ENCODE assay signal across 8 mouse cellular contexts in the genomic region with DNA sequence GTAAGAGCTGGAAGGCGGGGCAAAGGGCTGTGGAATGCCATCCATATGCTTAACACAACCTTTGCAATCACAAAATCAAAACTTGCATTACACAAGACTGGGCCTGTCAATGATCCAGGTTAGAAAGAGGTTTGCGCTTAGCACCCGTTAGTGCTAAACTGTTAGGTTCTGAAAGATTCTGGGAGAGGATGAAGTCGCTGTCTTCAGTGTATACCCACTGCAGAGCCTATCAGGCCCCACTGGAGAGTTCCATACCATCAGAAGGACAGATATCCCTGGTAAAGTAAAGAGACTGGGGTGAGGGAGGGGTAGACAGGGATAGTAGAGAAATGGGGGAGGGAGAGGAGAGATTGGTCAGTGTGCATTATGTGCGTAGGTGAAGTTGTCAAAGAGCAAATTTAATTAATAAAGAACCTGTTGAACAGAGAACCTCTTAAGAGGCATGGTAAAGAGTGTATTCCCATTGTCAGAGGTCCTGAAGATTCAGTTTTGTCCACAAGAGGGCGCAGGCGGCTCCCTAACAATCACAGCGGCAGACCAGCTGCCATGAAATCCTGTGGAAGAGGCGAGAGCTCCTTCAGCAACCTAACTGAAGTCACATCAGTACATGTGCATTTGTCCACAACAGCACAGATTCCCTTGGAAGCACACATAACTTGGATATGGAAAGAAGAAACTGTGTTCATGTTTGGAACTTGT. TPM values are rescaled to one million over a fixed set of nuclear protein-coding genes. Genes with fewer than 3 reads are reported as not detected.
DNase-seq lines count a peak whose midpoint lies in the region; ATAC-seq and TF ChIP-seq lines count a peak whose summit lies in the region.

No protein-coding gene starts in this region.

- no peaks in the 10 kb centered on the region for H3K79me2 ChIP-seq in heart, adult 2 months (replicated peaks; ENCODE audit: control insufficient read depth, insufficient read depth, low read length)

- no peaks in the 10 kb centered on the region for H3K4me1 ChIP-seq in embryonic facial prominence, embryonic 14.5 days (ENCODE audit: control insufficient read depth, insufficient read depth, low read length)
- peaks cover 3% of the 10 kb centered on the region; the same call in 1 of the 2 replicates for H3K4me1 ChIP-seq in heart, adult 2 months (ENCODE audit: control insufficient read depth, insufficient read depth, low read length)
- H3K4me1 ChIP-seq in limb, embryonic 11.5 days (ENCODE audit: control insufficient read depth, insufficient read depth, low read length), result no peaks in the 10 kb centered on the region

- no peak overlapping the region for H3K9ac ChIP-seq in embryonic facial prominence, embryonic 14.5 days (ENCODE audit: low read depth, low read length)
- no peak overlapping the region for H3K9ac ChIP-seq in heart, adult 2 months (ENCODE audit: low read depth, low read length)
- H3K9ac ChIP-seq in limb, embryonic 11.5 days (ENCODE audit: low read length), result no peak overlapping the region

- H3K4me3 ChIP-seq in embryonic facial prominence, embryonic 14.5 days (ENCODE audit: low read depth, low read length), result no peak overlapping the region
- no peak overlapping the region for H3K4me3 ChIP-seq in heart, adult 2 months
- no peak overlapping the region for H3K4me3 ChIP-seq in limb, embryonic 11.5 days (ENCODE audit: low read depth, low read length)

- no peaks in the 10 kb centered on the region for H3K36me3 ChIP-seq in embryonic facial prominence, embryonic 14.5 days (ENCODE audit: control insufficient read depth, insufficient read depth, low read length)
- no peaks in the 10 kb centered on the region for H3K36me3 ChIP-seq in heart, adult 2 months (ENCODE audit: control insufficient read depth, insufficient read depth, low read length)
- no peaks in the 10 kb centered on the region for H3K36me3 ChIP-seq in limb, embryonic 11.5 days (ENCODE audit: control insufficient read depth, insufficient read depth, low read length)

- no peak overlapping the region for H3K4me2 ChIP-seq in embryonic facial prominence, embryonic 14.5 days (ENCODE audit: low read depth, low read length)
- H3K4me2 ChIP-seq in limb, embryonic 11.5 days (ENCODE audit: low read depth, severe bottlenecking), result no peak overlapping the region

- WGBS in embryonic facial prominence, embryonic 14.5 days, result 28% methylated on average over 9 of the region's 9 CpGs
- WGBS in heart, adult 2 months, result 27% methylated on average over 9 of the region's 9 CpGs
- WGBS in limb, embryonic 11.5 days, result 33% methylated on average over 9 of the region's 9 CpGs

- ATAC-seq in embryonic facial prominence, embryonic 14.5 days (ENCODE audit: low read depth), result peak; percentile 80
- peak; percentile 39; the same call in 1 of the 2 replicates for ATAC-seq in limb, embryonic 11.5 days (ENCODE audit: insufficient number of reproducible peaks, low FRiP score, low TSS enrichment, low read depth)
- peak; percentile 77 for ATAC-seq in monocyte, adult 5-6 weeks (replicated peaks; ENCODE audit: insufficient number of reproducible peaks, low FRiP score, low TSS enrichment, poor library complexity, severe bottlenecking)

- no peaks in the 10 kb centered on the region for H3K9me3 ChIP-seq in embryonic facial prominence, embryonic 14.5 days (ENCODE audit: control insufficient read depth, low read length)
- no peaks in the 10 kb centered on the region for H3K9me3 ChIP-seq in limb, embryonic 11.5 days (ENCODE audit: control insufficient read depth, low read length)

- no peak for TF ChIP-seq POLR2A in heart, adult 2 months (IDR thresholded peaks at IDR 0.05; ENCODE audit: insufficient read depth, low read depth, low read length)

- peak; percentile 80 for DNase-seq in B cell, adult 2 months
- DNase-seq in adrenal gland, postnatal 4 days (ENCODE audit: low spot score in 2 of 2), result peak; percentile 42 to 64
- peak; percentile 89 for DNase-seq in embryonic facial prominence, embryonic 14.5 days (ENCODE audit: low spot score)
- peak; percentile 74 to 83 for DNase-seq in heart, adult 2 months
- DNase-seq in kidney, adult 8-10 months, result peak; percentile 65 to 88
- peak; percentile 91 for DNase-seq in limb, embryonic 11.5 days (ENCODE audit: low spot score)
- peak; percentile 35 to 66 for DNase-seq in spleen, postnatal 14 days (ENCODE audit: low spot score in 2 of 2)

- no peaks in the 10 kb centered on the region for H3K27me3 ChIP-seq in embryonic facial prominence, embryonic 14.5 days (replicated peaks; ENCODE audit: control insufficient read depth, insufficient read depth, low read length)
- H3K27me3 ChIP-seq in heart, adult 2 months (ENCODE audit: control insufficient read depth, insufficient read depth, low read length), result no peaks in the 10 kb centered on the region
- no peaks in the 10 kb centered on the region for H3K27me3 ChIP-seq in limb, embryonic 11.5 days (ENCODE audit: control insufficient read depth, insufficient read depth, low read length)

- TF ChIP-seq EP300 in heart, adult 2 months (IDR thresholded peaks at IDR 0.05; ENCODE audit: insufficient read depth, low read depth, low read length), result peak; percentile 74; the same call in 1 of the 2 replicates

- no peak overlapping the region for H3K27ac ChIP-seq in embryonic facial prominence, embryonic 14.5 days (replicated peaks; ENCODE audit: low read depth, low read length)
- H3K27ac ChIP-seq in heart, adult 2 months, result no peak overlapping the region
- no peak overlapping the region for H3K27ac ChIP-seq in limb, embryonic 11.5 days (replicated peaks; ENCODE audit: low read depth, low read length)

- TF ChIP-seq CTCF in heart, adult 2 months (IDR thresholded peaks at IDR 0.05), result peak; percentile 97

- intact Hi-C loops in heart, adult 2 months (cut with DNase I), result loop anchor here (1.0 to 5.0 kb wide), 4 partner anchors 60 to 244 kb away; no protein-coding TSS in a partner anchor

RNA-seq across cellular contexts. Expression of gene Smarca5, which starts 13.9 kb away (rescaled TPM):
- total RNA-seq in adrenal gland, postnatal 4 days (2021), result 10 to 100 TPM; 84.1 to 86.4 TPM
- polyA plus RNA-seq in embryonic facial prominence, embryonic 14.5 days (2014; fragmentation: Nextera tagmentation; extraction: Ambion mirVana), result 77.3 and 81.6 TPM in 2 replicates
- total RNA-seq in heart, adult 2 months (2021), result 10 to 100 TPM; 37.9 to 43.5 TPM
- polyA plus RNA-seq in heart, adult 2 months (2012; rRNA removed), result 3.5 and 7.8 TPM in 2 replicates
- polyA plus RNA-seq in limb, embryonic 11.5 days (2014; fragmentation: Nextera tagmentation; extraction: Ambion mirVana), result 129 and 141 TPM in 2 replicates
- 188 to 284 TPM (median 196 TPM) in 3 replicates for total RNA-seq in monocyte, adult 5-6 weeks (2017)
